Mouse (Mus musculus): ENCODE measurements around the gene Dnm3. TPM values are rescaled to one million over a fixed set of nuclear protein-coding genes. Genes with fewer than 3 reads are reported as not detected.

The Dnm3 gene
- polyA plus RNA-seq, 2 experiments, result 14.7 to 21.9 TPM

GRCm38 (mm10) chr1:162206998-162207707 lies 270.7 kb downstream of the Dnm3 start:
- peak; percentile 80 for DNase-seq (ENCODE audit: low spot score)
- Histone ChIP-seq H3K4me1 (ENCODE audit: control insufficient read depth, insufficient read depth, low read length) (peaks cover 49% of the 10 kb centered on the region), H3K27ac (replicated peaks; ENCODE audit: low read depth, low read length) (peak overlapping the region; percentile 91), H3K4me3 (replicated peaks; ENCODE audit: low read length) (peak overlapping the region; percentile 13), H3K9ac (ENCODE audit: low read depth, low read length, severe bottlenecking) (peak overlapping the region; percentile 43), H3K4me2 (replicated peaks; ENCODE audit: low read depth, low read length, severe bottlenecking) (peak overlapping the region; percentile 41), H3K27me3 (ENCODE audit: control insufficient read depth, insufficient read depth, low read length) (no peaks in the 10 kb centered on the region), H3K9me3 (ENCODE audit: control insufficient read depth, low read length) (no peaks in the 10 kb centered on the region), H3K36me3 (ENCODE audit: control insufficient read depth, insufficient read depth, low read length) (no peaks in the 10 kb centered on the region)
- no peak for TF ChIP-seq POLR2A (IDR thresholded peaks at IDR 0.05; ENCODE audit: borderline replicate concordance, extremely low read depth, insufficient read depth, insufficient read length)
- ATAC-seq (ENCODE audit: low FRiP score, low read depth), result peak; percentile 60
- 23% methylated on average over 12 of the region's 12 CpGs for WGBS

GRCm38 (mm10) chr1:162202465-162203348 lies 275.1 kb downstream of the Dnm3 start:
- DNase-seq (ENCODE audit: low spot score), result peak; percentile 42
- H3K27me3 ChIP-seq (ENCODE audit: control insufficient read depth, insufficient read depth, low read length), result no peaks in the 10 kb centered on the region
- ATAC-seq (ENCODE audit: low FRiP score, low read depth), result peak; percentile 48; the same call in 1 of the 2 replicates
- H3K36me3 ChIP-seq (ENCODE audit: control insufficient read depth, insufficient read depth, low read length), result no peaks in the 10 kb centered on the region
- TF ChIP-seq POLR2A (IDR thresholded peaks at IDR 0.05; ENCODE audit: borderline replicate concordance, extremely low read depth, insufficient read depth, insufficient read length), result no peak
- peaks cover 21% of the 10 kb centered on the region for H3K4me1 ChIP-seq (ENCODE audit: control insufficient read depth, insufficient read depth, low read length)
- WGBS, result 54% methylated on average over 12 of the region's 12 CpGs
- H3K4me2 ChIP-seq (replicated peaks; ENCODE audit: low read depth, low read length, severe bottlenecking), result no peak overlapping the region
- H3K4me3 ChIP-seq (replicated peaks; ENCODE audit: low read length), result no peak overlapping the region
- no peak overlapping the region for H3K9ac ChIP-seq (ENCODE audit: low read depth, low read length, severe bottlenecking)
- H3K27ac ChIP-seq (replicated peaks; ENCODE audit: low read depth, low read length), result peak overlapping the region; percentile 1; the same call in 1 of the 2 replicates
- H3K9me3 ChIP-seq (ENCODE audit: control insufficient read depth, low read length), result no peaks in the 10 kb centered on the region

GRCm38 (mm10) chr1:162200446-162200845 lies 277.4 kb downstream of the Dnm3 start:
- no peak for TF ChIP-seq POLR2A (IDR thresholded peaks at IDR 0.05; ENCODE audit: borderline replicate concordance, extremely low read depth, insufficient read depth, insufficient read length)
- H3K9ac ChIP-seq (ENCODE audit: low read depth, low read length, severe bottlenecking), result no peak overlapping the region
- ATAC-seq (ENCODE audit: low FRiP score, low read depth) (no peak), DNase-seq (ENCODE audit: low spot score) (no peak)
- no peak overlapping the region for H3K4me3 ChIP-seq (replicated peaks; ENCODE audit: low read length)
- H3K4me1 ChIP-seq (ENCODE audit: control insufficient read depth, insufficient read depth, low read length), result peaks cover 23% of the 10 kb centered on the region
- no peak overlapping the region for H3K27ac ChIP-seq (replicated peaks; ENCODE audit: low read depth, low read length)
- H3K27me3 ChIP-seq (ENCODE audit: control insufficient read depth, insufficient read depth, low read length), result no peaks in the 10 kb centered on the region
- H3K4me2 ChIP-seq (replicated peaks; ENCODE audit: low read depth, low read length, severe bottlenecking), result no peak overlapping the region
- WGBS, result 72% methylated on average over 6 of the region's 6 CpGs
- no peaks in the 10 kb centered on the region for H3K9me3 ChIP-seq (ENCODE audit: control insufficient read depth, low read length)
- no peaks in the 10 kb centered on the region for H3K36me3 ChIP-seq (ENCODE audit: control insufficient read depth, insufficient read depth, low read length)

GRCm38 (mm10) chr1:162196812-162197680 lies 280.8 kb downstream of the Dnm3 start:
- Histone ChIP-seq H3K4me2 (replicated peaks; ENCODE audit: low read depth, low read length, severe bottlenecking) (no peak overlapping the region), H3K4me1 (ENCODE audit: control insufficient read depth, insufficient read depth, low read length) (peaks cover 16% of the 10 kb centered on the region; the same call in 1 of the 2 replicates), H3K36me3 (ENCODE audit: control insufficient read depth, insufficient read depth, low read length) (no peaks in the 10 kb centered on the region), H3K27ac (replicated peaks; ENCODE audit: low read depth, low read length) (peak overlapping the region; percentile 28; the same call in 1 of the 2 replicates), H3K9me3 (ENCODE audit: control insufficient read depth, low read length) (no peaks in the 10 kb centered on the region), H3K4me3 (replicated peaks; ENCODE audit: low read length) (no peak overlapping the region), H3K27me3 (ENCODE audit: control insufficient read depth, insufficient read depth, low read length) (no peaks in the 10 kb centered on the region), H3K9ac (ENCODE audit: low read depth, low read length, severe bottlenecking) (no peak overlapping the region)
- ATAC-seq (ENCODE audit: low FRiP score, low read depth) (no peak), DNase-seq (ENCODE audit: low spot score) (peak; percentile 45)
- no peak for TF ChIP-seq POLR2A (IDR thresholded peaks at IDR 0.05; ENCODE audit: borderline replicate concordance, extremely low read depth, insufficient read depth, insufficient read length)
- 65% methylated on average over 9 of the region's 9 CpGs for WGBS

Measured in limb, embryonic 14.5 days (tissue).